Mouse (Mus musculus): ENCODE results near the gene Cdc7.

DNA sequence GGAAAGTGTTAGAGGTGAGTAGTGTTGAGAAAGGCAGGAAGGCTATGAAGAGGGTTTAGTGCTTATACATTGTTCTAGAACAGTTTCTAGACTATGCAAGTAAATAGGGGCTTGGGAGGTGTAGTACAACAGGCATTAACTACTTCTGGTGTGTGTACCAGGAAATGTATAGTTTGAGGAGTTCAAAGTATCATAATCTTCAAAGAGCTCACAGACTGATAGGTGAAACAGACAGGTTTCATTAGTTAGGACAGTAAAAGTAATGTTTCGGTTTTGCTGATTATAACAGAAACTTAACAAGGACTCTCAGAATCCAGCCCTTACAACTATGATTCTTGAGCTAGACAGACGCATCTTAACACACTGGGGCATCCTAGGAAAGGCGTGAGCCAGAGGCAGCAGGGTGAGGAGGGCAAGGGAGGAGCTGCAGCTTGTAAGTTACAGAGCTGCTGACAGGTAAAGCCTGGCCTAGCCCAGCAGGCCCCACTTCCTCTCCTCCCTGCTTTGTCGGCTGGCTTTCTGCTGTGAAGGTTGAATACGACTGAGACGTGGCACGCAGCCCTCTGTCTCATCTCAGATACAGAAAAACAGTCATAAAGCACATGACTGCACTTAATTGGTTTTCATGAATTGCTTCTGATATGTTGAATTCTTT lies 18.3 kb downstream of the Cdc7 start:
- TF ChIP-seq CTCF (IDR thresholded peaks at IDR 0.05; ENCODE audit: borderline replicate concordance, insufficient read depth, low read length), result no peak
- TF ChIP-seq POLR2A (IDR thresholded peaks at IDR 0.05; ENCODE audit: low read depth, low read length), result no peak

All from embryonic fibroblast, embryonic 13.5 days (primary cell).